Comparison of ENCODE assay signal across 8 mouse cellular contexts in genomic region chr5:105876068-105876924, GRCm38 (mm10). TPM values are rescaled to one million over a fixed set of nuclear protein-coding genes. Genes with fewer than 3 reads are reported as not detected.
DNase-seq lines count a peak whose midpoint lies in the region; ATAC-seq lines count a peak whose summit lies in the region.

Gene Zfp326, plus strand, starts transcription at chr5:105876565.

- H3K27me3 ChIP-seq in hindbrain, embryonic 15.5 days, result no peaks in the 10 kb centered on the region

- peaks cover 33% of the 10 kb centered on the region for H3K4me1 ChIP-seq in hindbrain, embryonic 15.5 days (replicated peaks)

- peak within 1 kb of the TSS; percentile 63 for H3K4me2 ChIP-seq in hindbrain, embryonic 15.5 days

- peak within 1 kb of the TSS; percentile 100 for H3K9ac ChIP-seq in hindbrain, embryonic 15.5 days

- H3K36me3 ChIP-seq in hindbrain, embryonic 15.5 days, result no peaks in the 10 kb centered on the region

- DNase-seq in R1 (ENCODE audit: low read depth, low spot score), result peak; percentile 92
- peak; percentile 91 to 97 for DNase-seq in cerebellum, postnatal 25 days
- DNase-seq in frontal cortex, postnatal 25 days (ENCODE audit: low spot score in 2 of 2), result peak; percentile 56 to 72
- DNase-seq in left cerebral cortex, adult 11 months (ENCODE audit: low spot score), result peak; percentile 71
- peak; percentile 93 to 95 for DNase-seq in lung, postnatal 4 days
- peak; percentile 89 for DNase-seq in retina, postnatal 7 days (ENCODE audit: low read depth, low spot score)
- peak; percentile 84 for DNase-seq in urinary bladder, adult 2 months (ENCODE audit: low spot score)

- peak within 1 kb of the TSS; percentile 92 for H3K27ac ChIP-seq in hindbrain, embryonic 15.5 days (replicated peaks)

- peak; percentile 95 for ATAC-seq in hindbrain, embryonic 15.5 days (ENCODE audit: low FRiP score, low read depth)

- H3K4me3 ChIP-seq in hindbrain, embryonic 15.5 days, result peak within 1 kb of the TSS; percentile 99

- H3K9me3 ChIP-seq in hindbrain, embryonic 15.5 days, result no peaks in the 10 kb centered on the region

- WGBS in hindbrain, embryonic 15.5 days, result under 1% methylated on average over 53 of the region's 83 CpGs

RNA-seq across cellular contexts. Expression of gene Zfp326, which starts in this region (rescaled TPM):
- 43.0 and 54.0 TPM in 2 replicates for polyA plus RNA-seq in hindbrain, embryonic 15.5 days (2015; fragmentation: Nextera tagmentation; extraction: Ambion mirVana)
- 23.0 and 24.4 TPM in 2 replicates for polyA plus RNA-seq in urinary bladder, adult 2 months (2012; rRNA removed)

Comparison
In these comparisons a context has a peak if more than half of its experiments do, and no peak if none do; other contexts are left out.
1. Peak in every context shown above with its lines: DNase-seq, ATAC-seq, H3K4me3 ChIP-seq and H3K27ac ChIP-seq.